Mouse (Mus musculus) neural tube, embryonic 15.5 days (tissue): ENCODE results near the gene Glis2. TPM values are rescaled to one million over a fixed set of nuclear protein-coding genes. Genes with fewer than 3 reads are reported as not detected.
A peak's percentile ranks its signal among the peaks of the same experiment; 100 is the strongest.

ENCODE experiments used
- ATAC-seq: fragments of 200-750 bp; cut with Nextera tagmentation; 2 replicates; pipeline ENCODE4 v1.8.0; 2017; ENCODE audit warnings: mild to moderate bottlenecking, moderate TSS enrichment, moderate library complexity; ENCODE audit not compliant: low FRiP score
- H3K27ac ChIP-seq: fragments of 300-500 bp; sonication (generic); replicated peaks from 2 replicates; pipeline ENCODE4 v1.5.1; 2015; ENCODE audit warnings: mild to moderate bottlenecking, inconsistent platforms
- H3K27me3 ChIP-seq: fragments of 300-500 bp; sonication (generic); replicated peaks from 2 replicates; pipeline ENCODE4 v1.6.1; 2015; ENCODE audit warnings: inconsistent platforms
- H3K36me3 ChIP-seq: fragments of 300-500 bp; sonication (generic); 2 replicates; pipeline ENCODE4 v1.6.1; 2015; ENCODE audit warnings: inconsistent platforms
- H3K4me1 ChIP-seq: fragments of 300-500 bp; sonication (generic); 2 replicates; pipeline ENCODE4 v1.6.1; 2015; ENCODE audit warnings: inconsistent platforms
- H3K4me2 ChIP-seq: fragments of 300-500 bp; sonication (generic); 2 replicates; pipeline ENCODE4 v1.6.1; 2015; ENCODE audit warnings: inconsistent platforms, mild to moderate bottlenecking, moderate library complexity
- H3K4me3 ChIP-seq: fragments of 300-500 bp; sonication (generic); replicated peaks from 2 replicates; pipeline ENCODE4 v1.5.1; 2015; ENCODE audit warnings: mild to moderate bottlenecking, inconsistent platforms
- H3K9ac ChIP-seq: fragments of 300-500 bp; sonication (generic); replicated peaks from 2 replicates; pipeline ENCODE4 v1.6.1; 2015; ENCODE audit warnings: mild to moderate bottlenecking, inconsistent platforms
- H3K9me3 ChIP-seq: fragments of 300-500 bp; sonication (generic); replicated peaks from 2 replicates; pipeline ENCODE4 v1.6.1; 2016; ENCODE audit warnings: inconsistent platforms
- WGBS: fragments of 180-500 bp; shearing (Covaris S2); methylation state at CpG from one replicate; pipeline ENCODE4 v1.1.7; 2015; ENCODE audit warnings: mixed read lengths; 5-methylcytosine and 5-hydroxymethylcytosine counted together
- polyA plus RNA-seq: library from polyadenylated mRNA; unstranded; fragments of >200 nt; fragmentation: Nextera tagmentation; extraction: Ambion mirVana; gene quantifications from 2 replicates; pipeline ENCODE4 v1.2.1, GENCODE M21; 2015

Glis2 gene
- polyA plus RNA-seq, 1 experiment from 2014 or later: 18.7 TPM

GRCm38 (mm10) chr16:4596836-4597235 lies 2.3 kb downstream of the Glis2 start:
- no peak for ATAC-seq
- peak overlapping the region; percentile 88 for H3K9ac ChIP-seq
- no peaks in the 10 kb centered on the region for H3K9me3 ChIP-seq
- peaks cover 86% of the 10 kb centered on the region for H3K4me1 ChIP-seq
- H3K36me3 ChIP-seq: no peaks in the 10 kb centered on the region
- H3K4me3 ChIP-seq: peak overlapping the region; percentile 82; the same call in 1 of the 2 replicates
- 27% methylated on average over 2 of the region's 2 CpGs for WGBS
- peak overlapping the region; percentile 95 for H3K4me2 ChIP-seq
- H3K27ac ChIP-seq: 0 out of 2 replicates have a peak overlapping the region, but pooled peaks have one; percentile 94
- H3K27me3 ChIP-seq: no peaks in the 10 kb centered on the region

GRCm38 (mm10) chr16:4597296-4597695 lies 2.8 kb downstream of the Glis2 start:
- WGBS: 50% methylated on average over 5 of the region's 7 CpGs
- no peak for ATAC-seq
- H3K9me3 ChIP-seq: no peaks in the 10 kb centered on the region
- 0 out of 2 replicates have a peak overlapping the region, but pooled peaks have one; percentile 18 for H3K9ac ChIP-seq
- H3K27ac ChIP-seq: no peak overlapping the region
- H3K4me1 ChIP-seq: peaks cover 86% of the 10 kb centered on the region
- H3K27me3 ChIP-seq: no peaks in the 10 kb centered on the region
- no peaks in the 10 kb centered on the region for H3K36me3 ChIP-seq
- H3K4me2 ChIP-seq: peak overlapping the region; percentile 95
- peak overlapping the region; percentile 11; the same call in 1 of the 2 replicates for H3K4me3 ChIP-seq

- no peaks in the 10 kb centered on the region for H3K9me3 ChIP-seq
- H3K4me1 ChIP-seq: peaks cover 86% of the 10 kb centered on the region
- no peaks in the 10 kb centered on the region for H3K27me3 ChIP-seq
- H3K27ac ChIP-seq: no peak overlapping the region
- H3K36me3 ChIP-seq: no peaks in the 10 kb centered on the region
- H3K4me3 ChIP-seq: no peak overlapping the region
- no peak for ATAC-seq
- H3K9ac ChIP-seq: no peak overlapping the region; the same call in 1 of the 2 replicates
- H3K4me2 ChIP-seq: peak overlapping the region; percentile 95; the same call in 1 of the 2 replicates
- 54% methylated on average over 5 of the region's 5 CpGs for WGBS
Measured at GRCm38 (mm10) chr16:4598041-4598440, 3.5 kb downstream of the Glis2 start.

- no peak overlapping the region for H3K4me3 ChIP-seq
- peaks cover 87% of the 10 kb centered on the region for H3K4me1 ChIP-seq
- no peak for ATAC-seq
- no peaks in the 10 kb centered on the region for H3K36me3 ChIP-seq
- WGBS: 12% methylated on average over 6 of the region's 6 CpGs
- H3K4me2 ChIP-seq: 0 out of 2 replicates have a peak overlapping the region, but pooled peaks have one; percentile 95
- H3K9me3 ChIP-seq: no peaks in the 10 kb centered on the region
- H3K27ac ChIP-seq: no peak overlapping the region
- no peaks in the 10 kb centered on the region for H3K27me3 ChIP-seq
- H3K9ac ChIP-seq: no peak overlapping the region; the same call in 1 of the 2 replicates
Measured at GRCm38 (mm10) chr16:4598891-4599543, 4.5 kb downstream of the Glis2 start.

- WGBS: 85% methylated on average over 3 of the region's 3 CpGs
- Histone ChIP-seq H3K27me3 (no peaks in the 10 kb centered on the region), H3K9me3 (no peaks in the 10 kb centered on the region), H3K4me1 (peaks cover 93% of the 10 kb centered on the region), H3K27ac (no peak overlapping the region; the same call in 1 of the 2 replicates), H3K36me3 (no peaks in the 10 kb centered on the region), H3K4me3 (no peak overlapping the region), H3K4me2 (no peak overlapping the region), H3K9ac (no peak overlapping the region)
- no peak for ATAC-seq
Measured at GRCm38 (mm10) chr16:4599616-4600015, 5.1 kb downstream of the Glis2 start.

- Histone ChIP-seq H3K27ac (no peak overlapping the region), H3K4me3 (no peak overlapping the region), H3K9me3 (no peaks in the 10 kb centered on the region), H3K36me3 (no peaks in the 10 kb centered on the region), H3K4me2 (no peak overlapping the region), H3K27me3 (no peaks in the 10 kb centered on the region), H3K4me1 (peaks cover 96% of the 10 kb centered on the region), H3K9ac (no peak overlapping the region)
- no peak for ATAC-seq
- 84% methylated on average over 9 of the region's 9 CpGs for WGBS
Measured at GRCm38 (mm10) chr16:4600701-4601310, 6.3 kb downstream of the Glis2 start.

- Histone ChIP-seq H3K4me3 (no peak overlapping the region), H3K4me2 (no peak overlapping the region), H3K4me1 (peaks cover 96% of the 10 kb centered on the region), H3K9ac (no peak overlapping the region), H3K27me3 (no peaks in the 10 kb centered on the region), H3K36me3 (no peaks in the 10 kb centered on the region), H3K9me3 (no peaks in the 10 kb centered on the region), H3K27ac (no peak overlapping the region; the same call in 1 of the 2 replicates)
- WGBS: 16% methylated on average over 3 of the region's 3 CpGs
- no peak for ATAC-seq
Measured at GRCm38 (mm10) chr16:4602189-4602588, 7.7 kb downstream of the Glis2 start.

GRCm38 (mm10) chr16:4602766-4603452 lies 8.4 kb downstream of the Glis2 start:
- H3K9me3 ChIP-seq: no peaks in the 10 kb centered on the region
- peaks cover 95% of the 10 kb centered on the region for H3K4me1 ChIP-seq
- H3K27me3 ChIP-seq: no peaks in the 10 kb centered on the region
- no peak overlapping the region for H3K4me3 ChIP-seq
- ATAC-seq: no peak
- H3K9ac ChIP-seq: peak overlapping the region; percentile 20; the same call in 1 of the 2 replicates
- H3K36me3 ChIP-seq: no peaks in the 10 kb centered on the region
- H3K27ac ChIP-seq: peak overlapping the region; percentile 18; the same call in 1 of the 2 replicates
- 34% methylated on average over 7 of the region's 7 CpGs for WGBS
- H3K4me2 ChIP-seq: no peak overlapping the region

- H3K4me2 ChIP-seq: no peak overlapping the region
- H3K27me3 ChIP-seq: no peaks in the 10 kb centered on the region
- ATAC-seq: no peak
- no peaks in the 10 kb centered on the region for H3K36me3 ChIP-seq
- H3K27ac ChIP-seq: 0 out of 2 replicates have a peak overlapping the region, but pooled peaks have one; percentile 18
- H3K9ac ChIP-seq: no peak overlapping the region; the same call in 1 of the 2 replicates
- 68% methylated on average over 1 of the region's 1 CpGs for WGBS
- H3K9me3 ChIP-seq: no peaks in the 10 kb centered on the region
- H3K4me1 ChIP-seq: peaks cover 90% of the 10 kb centered on the region
- H3K4me3 ChIP-seq: no peak overlapping the region
Measured at GRCm38 (mm10) chr16:4603453-4603837, 8.9 kb downstream of the Glis2 start.

GRCm38 (mm10) chr16:4604293-4604837 lies 9.9 kb downstream of the Glis2 start:
- peaks cover 85% of the 10 kb centered on the region for H3K4me1 ChIP-seq
- H3K9me3 ChIP-seq: no peaks in the 10 kb centered on the region
- ATAC-seq: no peak
- H3K27me3 ChIP-seq: no peaks in the 10 kb centered on the region
- no peak overlapping the region for H3K27ac ChIP-seq
- peaks cover 5% of the 10 kb centered on the region for H3K36me3 ChIP-seq
- 70% methylated on average over 11 of the region's 11 CpGs for WGBS
- H3K9ac ChIP-seq: no peak overlapping the region
- no peak overlapping the region for H3K4me3 ChIP-seq
- H3K4me2 ChIP-seq: no peak overlapping the region

- H3K9ac ChIP-seq: no peak overlapping the region
Measured at GRCm38 (mm10) chr16:4605514-4606131, 11.1 kb downstream of the Glis2 start.

More at GRCm38 (mm10) chr16:4605514-4606131, 11.1 kb downstream of the Glis2 start:
- Histone ChIP-seq H3K27ac (no peak overlapping the region), H3K4me1 (peaks cover 73% of the 10 kb centered on the region), H3K9me3 (no peaks in the 10 kb centered on the region), H3K4me2 (no peak overlapping the region), H3K4me3 (no peak overlapping the region), H3K27me3 (no peaks in the 10 kb centered on the region), H3K36me3 (peaks cover 17% of the 10 kb centered on the region)
- 41% methylated on average over 13 of the region's 13 CpGs for WGBS
- no peak for ATAC-seq
